Mouse (Mus musculus) E14TG2a.4 (cell line): ENCODE results near the gene Coro2b.

Experiments used
- H3K27me3 ChIP-seq: 2 replicates; pipeline ENCODE4 v1.6.1; 2014; ENCODE audit warnings: low read length, control low read depth; ENCODE audit not compliant: insufficient read depth
- H3K36me3 ChIP-seq: 2 replicates; pipeline ENCODE4 v1.6.1; 2014; ENCODE audit warnings: low read length, control low read depth; ENCODE audit not compliant: insufficient read depth
- H3K4me1 ChIP-seq: replicated peaks from 2 replicates; pipeline ENCODE4 v1.6.1; 2014; ENCODE audit warnings: low read depth, low read length, control low read depth
- H3K4me3 ChIP-seq: replicated peaks from 2 replicates; pipeline ENCODE4 v1.5.1; 2014; ENCODE audit warnings: mild to moderate bottlenecking, low read length
- H3K9me3 ChIP-seq: 2 replicates; pipeline ENCODE4 v1.6.1; 2014; ENCODE audit warnings: low read length, control low read depth
- CTCF ChIP-seq: conservative IDR thresholded peaks from 2 replicates; pipeline ENCODE4 v1.5.1; 2014; ENCODE audit warnings: low read length
- NANOG ChIP-seq: IDR thresholded peaks from 2 replicates; pipeline ENCODE4 v1.6.1; 2014; ENCODE audit warnings: borderline replicate concordance, low read length, mixed read lengths
- POU5F1 ChIP-seq: IDR thresholded peaks from 2 replicates; pipeline ENCODE4 v1.6.1; 2014; ENCODE audit warnings: low read length, borderline replicate concordance

Coro2b gene

DNA sequence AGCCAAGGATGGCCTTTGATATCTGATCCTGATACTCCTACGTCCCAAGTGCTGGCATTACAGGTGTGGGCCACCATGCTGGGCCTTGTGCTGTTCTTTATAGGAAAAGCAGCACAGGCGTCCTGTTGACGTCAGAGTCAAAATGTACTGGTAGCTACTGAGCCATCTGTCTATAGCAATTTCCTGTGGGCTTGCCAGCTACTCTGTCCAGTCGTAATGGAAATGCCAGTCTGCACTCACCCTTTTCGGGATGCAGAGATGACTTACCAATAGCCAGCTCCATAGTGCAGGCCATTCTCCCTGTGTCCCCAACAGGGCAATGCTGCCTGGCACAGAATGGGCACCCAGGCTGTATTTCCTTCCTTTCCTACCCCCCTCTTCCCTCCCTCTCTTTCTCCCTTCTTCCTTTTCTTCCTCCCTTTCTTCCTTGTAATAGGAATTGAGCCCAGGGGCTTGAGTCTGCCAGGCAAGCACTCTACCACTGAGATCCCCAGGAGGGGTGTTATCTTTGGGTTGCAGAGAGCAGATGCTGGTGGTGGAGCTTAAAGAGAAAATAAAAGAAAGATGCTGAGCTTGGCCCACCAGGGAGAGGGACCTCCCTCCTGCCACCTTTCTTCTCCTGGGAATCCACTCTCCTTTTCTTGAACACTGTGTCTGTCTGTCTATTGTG is 98.6 kb downstream of the Coro2b start:
- H3K4me1 ChIP-seq = peaks cover 32% of the 10 kb centered on the region
- no peak overlapping the region for H3K4me3 ChIP-seq

DNA sequence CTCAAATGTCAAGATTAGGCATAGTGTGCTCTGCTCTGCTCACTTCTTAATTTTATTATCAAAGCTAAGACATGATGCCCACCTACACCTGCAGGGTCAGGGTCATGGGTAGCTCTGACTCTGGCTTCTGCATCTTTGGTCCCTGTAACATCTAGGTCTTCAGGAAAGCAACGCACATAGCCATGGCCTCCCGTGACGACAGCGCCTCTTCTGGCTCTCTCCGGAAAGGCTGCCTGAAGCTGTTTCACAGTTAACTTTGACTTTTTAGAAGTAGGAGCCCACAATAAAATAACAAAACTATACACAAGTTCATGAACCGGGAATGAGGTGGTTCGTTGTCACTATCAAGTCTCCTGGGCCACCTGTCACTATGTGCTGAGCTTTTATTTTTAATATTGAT is 99.4 kb downstream of the Coro2b start:
- TF ChIP-seq NANOG (no peak), CTCF (no peak), POU5F1 (no peak)
- no peaks in the 10 kb centered on the region for H3K27me3 ChIP-seq
- H3K9me3 ChIP-seq = no peaks in the 10 kb centered on the region
- H3K36me3 ChIP-seq = no peaks in the 10 kb centered on the region
- H3K4me3 ChIP-seq = no peak overlapping the region
- H3K4me1 ChIP-seq = peaks cover 40% of the 10 kb centered on the region

More for the DNA sequence above, 98.6 kb downstream of the Coro2b start:
- no peaks in the 10 kb centered on the region for H3K27me3 ChIP-seq
- H3K36me3 ChIP-seq = no peaks in the 10 kb centered on the region
- TF ChIP-seq NANOG = no peak
- TF ChIP-seq POU5F1 = no peak
- TF ChIP-seq CTCF = no peak
- H3K9me3 ChIP-seq = no peaks in the 10 kb centered on the region

DNA sequence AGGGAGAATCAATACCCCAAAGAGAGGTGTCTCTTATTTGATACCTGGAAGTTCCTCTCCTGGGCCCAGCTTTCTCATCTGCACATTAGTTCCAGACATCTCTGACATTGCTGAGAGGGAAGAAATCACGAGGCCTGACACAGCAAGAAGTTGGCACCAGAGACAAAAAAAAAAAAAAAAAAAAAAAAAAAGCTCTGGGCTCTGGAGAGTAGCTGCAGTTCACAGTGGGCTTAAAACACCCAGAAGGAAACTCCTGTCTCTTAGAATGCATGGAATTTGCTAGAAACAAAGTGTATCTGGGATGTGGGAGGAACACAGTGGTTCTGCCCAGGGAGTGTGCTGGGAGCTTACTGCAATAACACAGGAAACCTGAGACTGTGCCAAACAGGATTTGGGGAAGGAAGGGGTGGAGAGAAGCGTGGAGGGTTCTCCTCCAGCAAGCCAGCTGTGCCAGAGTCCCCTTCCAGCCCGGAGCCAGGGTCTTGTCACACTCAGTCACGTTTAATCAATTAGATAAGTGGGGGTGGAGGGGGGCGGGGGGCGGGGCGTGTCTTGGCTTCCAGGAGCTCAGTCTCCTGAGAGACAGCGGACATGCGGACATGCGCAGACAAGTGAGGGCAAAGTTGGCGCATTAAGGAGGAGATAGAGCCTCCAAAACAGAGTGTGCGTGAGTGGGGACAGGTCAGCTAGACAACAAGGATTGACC is 101.1 kb downstream of the Coro2b start:
- no peaks in the 10 kb centered on the region for H3K27me3 ChIP-seq

DNA sequence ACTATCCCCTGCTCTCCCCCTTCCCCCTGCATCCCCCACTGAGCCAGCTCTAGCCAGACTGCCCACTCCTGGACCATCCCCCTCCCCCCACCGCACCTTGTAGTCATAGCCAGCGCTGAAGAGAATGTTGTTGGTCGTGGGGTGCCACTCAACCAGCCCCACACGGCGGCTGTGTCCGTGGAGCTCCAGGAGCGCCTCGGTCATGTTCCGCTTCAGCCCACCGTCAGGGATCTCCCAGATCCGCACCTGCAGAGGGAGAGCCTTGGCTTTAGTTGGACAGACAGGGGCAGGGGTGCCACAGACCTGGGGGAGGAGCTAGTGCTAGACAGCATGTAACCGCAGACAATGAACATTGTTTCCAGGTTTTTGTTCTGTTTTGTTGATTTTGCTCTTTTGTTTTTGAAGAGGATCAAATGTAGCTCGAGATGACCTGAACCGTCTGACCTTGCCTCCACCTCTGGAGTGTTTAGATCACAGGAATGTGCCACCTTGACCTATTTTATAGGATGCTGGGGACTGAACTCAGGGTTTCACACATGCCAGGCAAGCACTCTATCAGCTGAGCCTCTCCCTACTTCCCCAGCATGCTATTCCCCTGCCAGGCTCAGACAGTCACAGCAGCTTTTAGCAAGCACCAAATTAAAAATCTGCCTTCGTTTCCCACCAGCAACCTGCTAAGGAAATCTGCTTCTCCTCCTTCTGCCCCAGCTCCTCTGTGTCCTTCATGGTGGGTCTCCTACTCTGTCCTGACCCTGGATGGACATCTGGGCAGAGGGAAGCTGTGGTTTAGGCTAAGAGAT is 104.4 kb downstream of the Coro2b start:
- H3K4me1 ChIP-seq = peaks cover 47% of the 10 kb centered on the region
- no peaks in the 10 kb centered on the region for H3K27me3 ChIP-seq
- no peaks in the 10 kb centered on the region for H3K9me3 ChIP-seq
- TF ChIP-seq CTCF (no peak), NANOG (no peak), POU5F1 (no peak)
- H3K4me3 ChIP-seq = no peak overlapping the region
- peaks cover 19% of the 10 kb centered on the region for H3K36me3 ChIP-seq

More for the DNA sequence above, 101.1 kb downstream of the Coro2b start:
- Histone ChIP-seq H3K4me3 (no peak overlapping the region), H3K36me3 (no peaks in the 10 kb centered on the region), H3K9me3 (no peaks in the 10 kb centered on the region), H3K4me1 (peaks cover 56% of the 10 kb centered on the region)
- TF ChIP-seq CTCF (no peak), POU5F1 (no peak), NANOG (no peak)

DNA sequence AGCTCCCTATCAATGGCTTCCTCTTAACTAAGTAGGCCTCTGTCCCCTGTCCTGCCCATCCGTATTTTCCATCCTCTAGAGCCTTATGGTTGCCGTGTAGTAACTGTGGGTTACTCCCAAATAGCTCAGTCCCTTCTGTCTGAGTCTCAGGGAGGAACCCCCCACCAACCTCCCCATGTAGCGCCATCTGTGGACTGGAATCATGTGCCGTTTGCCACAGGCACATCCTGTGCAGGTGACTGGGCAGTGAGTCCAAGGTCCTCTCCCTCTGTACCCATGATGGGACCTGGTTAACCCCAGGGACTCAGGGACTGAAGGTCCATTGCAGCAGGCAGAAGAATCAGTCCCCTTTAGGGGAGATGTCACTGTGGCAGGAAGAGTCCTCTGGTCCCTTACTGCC is 106.1 kb downstream of the Coro2b start:
- TF ChIP-seq CTCF = no peak
- no peak for TF ChIP-seq POU5F1
- TF ChIP-seq NANOG = no peak

DNA sequence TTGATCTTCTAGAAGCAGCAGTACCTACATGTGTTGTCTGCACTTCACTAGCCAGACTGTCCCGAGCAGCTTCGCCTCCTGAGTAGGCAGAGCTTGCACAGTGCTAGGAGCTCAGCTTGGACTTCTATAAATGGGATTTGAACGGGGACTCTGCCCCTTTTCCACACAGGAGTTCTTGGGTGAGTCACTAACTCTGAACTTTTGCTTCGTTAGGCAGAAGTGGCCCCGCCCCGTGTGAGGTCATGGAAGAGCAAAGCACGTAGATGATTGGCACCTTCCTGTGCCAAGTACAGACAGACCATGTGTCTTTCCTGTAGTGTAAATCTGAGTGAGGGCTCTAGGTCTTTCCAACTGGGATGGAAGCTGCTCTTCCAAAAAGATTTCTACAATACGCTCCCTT is 109.8 kb downstream of the Coro2b start:
- H3K4me3 ChIP-seq = no peak overlapping the region
- no peak for TF ChIP-seq CTCF
- TF ChIP-seq POU5F1 = no peak
- no peak for TF ChIP-seq NANOG
- H3K36me3 ChIP-seq = peaks cover 24% of the 10 kb centered on the region
- no peaks in the 10 kb centered on the region; the same call in 1 of the 2 replicates for H3K27me3 ChIP-seq
- no peaks in the 10 kb centered on the region for H3K9me3 ChIP-seq
- H3K4me1 ChIP-seq = peaks cover 35% of the 10 kb centered on the region

More for the DNA sequence above, 106.1 kb downstream of the Coro2b start:
- no peak overlapping the region for H3K4me3 ChIP-seq
- H3K9me3 ChIP-seq = no peaks in the 10 kb centered on the region
- H3K4me1 ChIP-seq = peaks cover 47% of the 10 kb centered on the region
- H3K36me3 ChIP-seq = peaks cover 22% of the 10 kb centered on the region
- H3K27me3 ChIP-seq = no peaks in the 10 kb centered on the region; the same call in 1 of the 2 replicates

DNA sequence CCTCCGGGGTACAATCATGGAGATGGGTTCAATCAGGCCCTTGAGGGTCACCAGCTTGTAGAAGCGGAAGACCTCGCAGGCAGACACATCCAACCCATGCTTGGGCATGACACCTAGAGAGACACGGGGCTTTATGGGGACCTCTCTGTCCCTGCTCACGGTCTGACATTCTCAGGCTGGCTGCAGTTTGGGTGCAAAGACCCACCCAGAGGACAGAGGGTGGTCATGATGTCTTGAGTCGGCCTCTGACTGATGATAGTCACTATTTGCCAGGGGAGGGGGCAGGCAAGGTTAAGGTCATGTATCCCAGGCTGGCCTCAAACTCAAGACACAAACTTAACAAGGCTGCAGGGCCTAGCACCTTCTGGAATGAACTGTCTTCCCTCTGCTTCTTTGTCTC is 110.3 kb downstream of the Coro2b start:
- Histone ChIP-seq H3K9me3 (no peaks in the 10 kb centered on the region), H3K36me3 (peaks cover 24% of the 10 kb centered on the region), H3K27me3 (no peaks in the 10 kb centered on the region; the same call in 1 of the 2 replicates), H3K4me1 (peaks cover 31% of the 10 kb centered on the region), H3K4me3 (0 out of 2 replicates have a peak overlapping the region, but pooled peaks have one; percentile 11)
- TF ChIP-seq NANOG = no peak
- no peak for TF ChIP-seq CTCF
- no peak for TF ChIP-seq POU5F1

DNA sequence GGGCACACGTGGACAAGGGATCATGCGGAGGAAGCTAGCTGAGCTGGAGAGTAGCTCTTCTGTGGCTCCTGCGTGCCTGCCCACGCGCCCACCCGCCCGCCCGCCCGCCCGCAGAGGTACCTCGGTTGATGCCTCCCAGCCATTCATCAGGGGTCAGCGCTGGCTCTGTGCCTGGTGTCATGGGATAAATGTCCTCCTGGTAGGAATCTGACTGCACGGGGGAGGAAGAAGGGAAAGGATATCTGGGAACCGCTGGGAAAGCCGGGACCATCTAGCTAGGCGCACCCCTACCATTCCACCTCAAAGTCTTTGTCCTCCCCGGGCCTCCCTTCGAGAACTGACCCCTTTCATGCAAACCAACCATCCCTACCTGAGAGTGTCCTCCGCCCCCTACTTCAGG is 110.8 kb downstream of the Coro2b start:
- 0 out of 2 replicates have a peak overlapping the region, but pooled peaks have one; percentile 11 for H3K4me3 ChIP-seq
- H3K36me3 ChIP-seq = peaks cover 24% of the 10 kb centered on the region
- no peaks in the 10 kb centered on the region for H3K9me3 ChIP-seq
- H3K27me3 ChIP-seq = no peaks in the 10 kb centered on the region; the same call in 1 of the 2 replicates
- peaks cover 29% of the 10 kb centered on the region for H3K4me1 ChIP-seq
- TF ChIP-seq NANOG (no peak), POU5F1 (no peak), CTCF (no peak)
